Mouse (Mus musculus) liver, adult 2 months (tissue): ENCODE results near the gene Spats2l.

Experiments used
- CTCF ChIP-seq: fragments of 200-500 bp; IDR thresholded peaks from 2 replicates; pipeline ENCODE4 v1.5.1; 2011; ENCODE audit warnings: low read depth, low read length, control low read depth
- POLR2A ChIP-seq: fragments of 200-500 bp; IDR thresholded peaks from 2 replicates; pipeline ENCODE4 v1.6.1; 2011; ENCODE audit warnings: low read length, control low read depth; ENCODE audit not compliant: insufficient read depth; ENCODE audit errors: extremely low read depth

- TF ChIP-seq POLR2A (no peak), CTCF (no peak)
Observed at GRCm38 (mm10) chr1:57774668-57775495, 920 bp downstream of the Spats2l start.
